Mouse (Mus musculus): ENCODE data around the gene Tnip2.

The Tnip2 gene

DNA sequence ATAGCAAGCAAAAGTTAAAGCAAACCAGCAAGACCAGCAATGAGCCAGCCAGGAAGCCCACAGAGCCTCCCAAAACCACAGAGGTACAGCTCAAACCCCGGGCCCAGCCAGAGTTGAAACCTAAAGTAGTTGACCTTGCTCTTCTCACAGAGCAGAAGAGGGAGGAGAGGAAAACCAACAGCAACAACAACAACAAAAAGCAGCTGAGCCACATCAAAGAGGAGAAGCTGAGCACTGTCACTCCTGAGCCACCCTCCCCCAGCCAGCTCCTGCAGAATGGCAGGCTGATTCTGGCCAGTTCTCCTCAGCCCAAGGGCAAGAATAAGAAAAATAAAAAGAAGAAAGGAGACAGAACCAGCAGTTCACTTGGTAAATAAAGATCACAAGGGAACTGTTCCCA, 47.7 kb downstream of the Tnip2 start:
- intact Hi-C loops (cut with DNase I): no loop called here

GRCm38 (mm10) chr5:34461841-34462240, 52.0 kb downstream of the Tnip2 start:
- intact Hi-C loops (cut with DNase I): no loop called here

- intact Hi-C loops (cut with DNase I): no loop called here
Observed at GRCm38 (mm10) chr5:34461294-34461693, 52.5 kb downstream of the Tnip2 start.

- intact Hi-C loops (cut with DNase I): no loop called here
Observed at GRCm38 (mm10) chr5:34458994-34459393, 54.8 kb downstream of the Tnip2 start.

DNA sequence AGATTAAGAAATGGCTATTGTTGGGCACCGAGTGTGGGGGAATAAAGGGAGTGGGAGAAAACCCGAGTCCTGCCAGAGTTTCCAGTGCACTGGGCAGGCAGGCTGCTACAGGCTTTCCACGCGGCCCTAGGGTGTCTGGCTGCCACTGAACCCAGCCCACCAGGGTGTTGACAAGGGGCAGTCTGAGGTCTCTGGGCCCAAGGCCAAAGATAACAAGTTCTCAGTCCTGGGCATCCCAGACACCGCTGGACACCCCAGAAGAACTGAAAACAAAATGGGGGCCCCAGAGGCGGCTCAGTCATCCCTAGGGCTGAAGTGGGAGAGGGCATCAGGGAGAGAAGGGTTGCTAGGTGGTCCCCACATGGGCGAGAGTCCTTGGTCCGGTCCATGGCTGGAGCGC, 67.6 kb downstream of the Tnip2 start:
- intact Hi-C loops (cut with DNase I): no loop called here

Measured in adrenal gland (tissue).